Mouse (Mus musculus) regulatory T cell (primary cell): ENCODE measurements at regions not wholly inside any gene's neighbourhood (a gene's known extent, or its start where the extent isn't known, plus 50 kb on each side); places are given as distances from the start of the nearest gene placed in this dataset.

Source experiments
- in situ Hi-C: fragments of 300-600 bp; cut with MboI, MseI; formaldehyde crosslinking; loops from one replicate; pipeline ENCODE4 v1.15.1; 2025; ENCODE audit warnings: high pct_unique_total_duplicates

- in situ Hi-C loops, result no loop called here
Observed at GRCm38 (mm10) chr2:169041748-169042147, 86.4 kb upstream of the Zfp64 start.

- in situ Hi-C loops, result no loop called here
Observed at GRCm38 (mm10) chr2:169037975-169038374, 82.6 kb upstream of the Zfp64 start.

GRCm38 (mm10) chr2:169037519-169037918 lies 82.1 kb upstream of the Zfp64 start:
- in situ Hi-C loops, result no loop called here

- in situ Hi-C loops, result no loop called here
Observed at GRCm38 (mm10) chr2:169035315-169035714, 79.9 kb upstream of the Zfp64 start.

GRCm38 (mm10) chr2:169033997-169034396 lies 78.6 kb upstream of the Zfp64 start:
- in situ Hi-C loops, result no loop called here

- in situ Hi-C loops, result no loop called here
Observed at GRCm38 (mm10) chr2:169033181-169033580, 77.8 kb upstream of the Zfp64 start.

GRCm38 (mm10) chr2:169028531-169029114 lies 73.2 kb upstream of the Zfp64 start:
- in situ Hi-C loops, result no loop called here

- in situ Hi-C loops, result no loop called here
Observed at GRCm38 (mm10) chr2:169019037-169019436, 63.6 kb upstream of the Zfp64 start.

- in situ Hi-C loops, result no loop called here
Observed at GRCm38 (mm10) chr2:169010271-169010670, 54.9 kb upstream of the Zfp64 start.

GRCm38 (mm10) chr2:169008756-169009155 lies 53.4 kb upstream of the Zfp64 start:
- in situ Hi-C loops, result no loop called here

- in situ Hi-C loops, result no loop called here
Observed at GRCm38 (mm10) chr2:169008333-169008732, 52.9 kb upstream of the Zfp64 start.

- in situ Hi-C loops, result no loop called here
Observed at GRCm38 (mm10) chr2:169006549-169006948, 51.2 kb upstream of the Zfp64 start.

- in situ Hi-C loops, result no loop called here
Observed at GRCm38 (mm10) chr2:169005810-169006209, 50.4 kb upstream of the Zfp64 start.
